Mouse (Mus musculus) erythroblast, embryonic 14.5 days (primary cell): ENCODE data around the gene Dcaf11.

Experiments
- GATA1 ChIP-seq: IDR thresholded peaks from 2 replicates; pipeline ENCODE4 v1.6.1; 2012; ENCODE audit warnings: low read length, inconsistent platforms, mixed read lengths
- TAL1 ChIP-seq: IDR thresholded peaks from 3 replicates; pipeline ENCODE4 v1.6.1; 2012; ENCODE audit warnings: low read length, inconsistent platforms, mixed read lengths

- TF ChIP-seq GATA1 = no peak
- no peak for TF ChIP-seq TAL1
These were observed 3.4 kb downstream of the Dcaf11 start for GRCm38 (mm10) chr14:55563249-55563648.
